Mouse (Mus musculus): ENCODE measurements around the gene Fmnl3. TPM values are rescaled to one million over a fixed set of nuclear protein-coding genes. Genes with fewer than 3 reads are reported as not detected.

Fmnl3 gene
- total RNA-seq, 2 experiments from 2014 or later, result 7.1 to 8.8 TPM

Other genes starting within 250 kb of the Fmnl3 start
- 10 to 100 TPM; 30.1 to 31.4 TPM for gene Spats2, start 244.6 kb downstream of the Fmnl3 start, total RNA-seq (2021)
- 10 to 100 TPM; 91.0 to 91.6 TPM for gene Kcnh3, start 145.6 kb downstream of the Fmnl3 start, total RNA-seq (2021)
- 10 to 100 TPM; 77.2 to 78.3 TPM for gene Mcrs1, start 118.5 kb downstream of the Fmnl3 start, total RNA-seq (2021)
- gene Prpf40b, start 75.4 kb downstream of the Fmnl3 start, total RNA-seq (2021), result 10 to 100 TPM; 93.2 to 93.7 TPM
- gene Fam186b, start 74.6 kb downstream of the Fmnl3 start, total RNA-seq (2021), result 1 to 10 TPM; 1.6 to 2.2 TPM
- gene Tmbim6, start 22.4 kb upstream of the Fmnl3 start, total RNA-seq (2021), result 100 to 1,000 TPM; 359 to 374 TPM
- 10 to 100 TPM; 15.8 to 16.5 TPM for gene Nckap5l, start 87.3 kb upstream of the Fmnl3 start, total RNA-seq (2021)
- gene Bcdin3d, start 104.2 kb upstream of the Fmnl3 start, total RNA-seq (2021), result 1 to 10 TPM; 5.0 TPM
- gene Faim2, start 157.7 kb upstream of the Fmnl3 start, total RNA-seq (2021), result 100 to 1,000 TPM; 421 to 452 TPM
- gene Aqp2, start 208.6 kb upstream of the Fmnl3 start, total RNA-seq (2021), result not detected
- not detected for gene Aqp5, start 220.3 kb upstream of the Fmnl3 start, total RNA-seq (2021)
- not detected for gene Aqp6, start 230.9 kb upstream of the Fmnl3 start, total RNA-seq (2021)

All from layer of hippocampus, adult 18-20 months (tissue).